Mouse (Mus musculus) MEL (cell line): ENCODE measurements at regions not wholly inside any gene's neighbourhood (a gene's known extent, or its start where the extent isn't known, plus 50 kb on each side); places are given as distances from the start of the nearest gene placed in this dataset.

ENCODE experiments used
- DNase-seq: peaks from one replicate; pipeline ENCODE4 v3.0.0; 2011; ENCODE audit warnings: low read depth, low spot score
- H3K27ac ChIP-seq: 2 replicates; pipeline ENCODE4 v1.5.1; 2012; ENCODE audit warnings: low read depth, mild to moderate bottlenecking, control low read depth, low read length, moderate library complexity; ENCODE audit not compliant: control insufficient read depth
- H3K27me3 ChIP-seq, 2 experiments: fragments of 150-350 bp in 1 of 2; sonication (generic) in 1 of 2; 2 replicates each; pipeline ENCODE4 v1.6.1; 2012; ENCODE audit warnings: low read length in 2 of 2, mild to moderate bottlenecking in 2 of 2, improper control_type of control experiment in 1 of 2, moderate library complexity in 1 of 2; ENCODE audit not compliant: insufficient read depth in 2 of 2, control insufficient read depth in 1 of 2
- H3K36me3 ChIP-seq, 2 experiments: 2 replicates each; pipeline ENCODE4 v1.6.1; 2012 to 2014; ENCODE audit warnings: low read length in 2 of 2, improper control_type of control experiment in 1 of 2, inconsistent platforms in 1 of 2, mild to moderate bottlenecking in 1 of 2; ENCODE audit not compliant: insufficient read depth in 2 of 2, control insufficient read depth in 1 of 2
- H3K4me1 ChIP-seq, 2 experiments: fragments of 150-350 bp in 1 of 2; sonication (generic) in 1 of 2; 2 replicates each; pipeline ENCODE4 v1.6.1; 2012; ENCODE audit warnings: low read length in 2 of 2, improper control_type of control experiment in 1 of 2, mild to moderate bottlenecking in 1 of 2; ENCODE audit not compliant: insufficient read depth in 2 of 2, control insufficient read depth in 1 of 2
- H3K4me3 ChIP-seq, 2 experiments: fragments of 150-350 bp in 1 of 2; sonication (generic) in 1 of 2; 2 replicates each; pipeline ENCODE4 v1.5.1; 2012; ENCODE audit warnings: low read depth in 2 of 2, low read length in 2 of 2, mild to moderate bottlenecking in 2 of 2, moderate library complexity in 2 of 2, control low read depth in 1 of 2, improper control_type of control experiment in 1 of 2; ENCODE audit not compliant: control insufficient read depth in 1 of 2, insufficient read depth in 1 of 2
- H3K79me2 ChIP-seq: 2 replicates; pipeline ENCODE4 v1.6.1; 2012; ENCODE audit warnings: mild to moderate bottlenecking, low read length, moderate library complexity; ENCODE audit not compliant: control insufficient read depth, poor library complexity, insufficient read depth
- H3K9ac ChIP-seq: 2 replicates; pipeline ENCODE4 v1.6.1; 2012; ENCODE audit warnings: low read depth, mild to moderate bottlenecking, control low read depth, low read length, moderate library complexity; ENCODE audit not compliant: control insufficient read depth, poor library complexity, severe bottlenecking
- H3K9me3 ChIP-seq: fragments of 150-350 bp; sonication (generic); replicated peaks from 2 replicates; pipeline ENCODE4 v1.6.1; 2012; ENCODE audit warnings: mild to moderate bottlenecking, low read length, improper control_type of control experiment, moderate library complexity; ENCODE audit not compliant: insufficient read depth
- BHLHE40 ChIP-seq: IDR thresholded peaks from 2 replicates; pipeline ENCODE4 v1.6.1; 2012; ENCODE audit warnings: low read depth, mild to moderate bottlenecking, inconsistent platforms, low read length, improper control_type of control experiment, borderline replicate concordance
- CHD2 ChIP-seq: IDR thresholded peaks from 2 replicates; pipeline ENCODE4 v1.6.1; 2011; ENCODE audit warnings: low read length, improper control_type of control experiment
- CTCF ChIP-seq, 3 experiments: IDR thresholded peaks in 2 of 3; conservative IDR thresholded peaks in 1 of 3; 2 replicates each; pipeline ENCODE4 v1.5.1; 2011 to 2012; ENCODE audit warnings: low read length in 3 of 3, low read depth in 2 of 3, mild to moderate bottlenecking in 2 of 3, improper control_type of control experiment in 1 of 3, inconsistent platforms in 1 of 3, mixed read lengths in 1 of 3, moderate library complexity in 1 of 3; ENCODE audit not compliant: control insufficient read depth in 1 of 3, insufficient read depth in 1 of 3, poor library complexity in 1 of 3, severe bottlenecking in 1 of 3
- ETS1 ChIP-seq: IDR thresholded peaks from 2 replicates; pipeline ENCODE4 v1.6.1; 2012; ENCODE audit warnings: low read depth, mild to moderate bottlenecking, inconsistent platforms, low read length, improper control_type of control experiment, moderate library complexity
- HCFC1 ChIP-seq: IDR thresholded peaks from 2 replicates; pipeline ENCODE4 v1.6.1; 2012; ENCODE audit warnings: low read depth, mild to moderate bottlenecking, inconsistent platforms, low read length, improper control_type of control experiment, moderate library complexity
- JUND ChIP-seq: IDR thresholded peaks from 2 replicates; pipeline ENCODE4 v1.6.1; 2011; ENCODE audit warnings: low read depth, mild to moderate bottlenecking, improper control_type of control experiment, low read length
- KAT2A ChIP-seq: conservative IDR thresholded peaks from 2 replicates; pipeline ENCODE4 v1.6.1; 2012; ENCODE audit warnings: low read depth, low read length, improper control_type of control experiment, inconsistent platforms
- MAZ ChIP-seq: IDR thresholded peaks from 2 replicates; pipeline ENCODE4 v1.6.1; 2012; ENCODE audit warnings: low read depth, mild to moderate bottlenecking, inconsistent platforms, low read length, improper control_type of control experiment
- MEF2A ChIP-seq: IDR thresholded peaks from 2 replicates; pipeline ENCODE4 v1.6.1; 2014; ENCODE audit warnings: low read depth, mild to moderate bottlenecking, inconsistent platforms, low read length, improper control_type of control experiment; ENCODE audit not compliant: poor library complexity, insufficient replicate concordance, severe bottlenecking; ENCODE audit errors: extremely low read depth
- MXI1 ChIP-seq: IDR thresholded peaks from 2 replicates; pipeline ENCODE4 v1.6.1; 2011; ENCODE audit warnings: mild to moderate bottlenecking, low read depth, low read length, improper control_type of control experiment
- MYB ChIP-seq: IDR thresholded peaks from 2 replicates; pipeline ENCODE4 v1.6.1; 2011; ENCODE audit warnings: mild to moderate bottlenecking, low read depth, low read length, improper control_type of control experiment
- NELFE ChIP-seq: IDR thresholded peaks from 2 replicates; pipeline ENCODE4 v1.6.1; 2011; ENCODE audit warnings: low read depth, low read length, improper control_type of control experiment
- POLR2A ChIP-seq, 2 experiments: IDR thresholded peaks; 2 replicates each; pipeline ENCODE4 v1.6.1; 2011 to 2012; ENCODE audit warnings: low read length in 2 of 2, mild to moderate bottlenecking in 2 of 2, control low read depth in 1 of 2, improper control_type of control experiment in 1 of 2, low read depth in 1 of 2, moderate library complexity in 1 of 2; ENCODE audit not compliant: control insufficient read depth in 1 of 2, insufficient read depth in 1 of 2, poor library complexity in 1 of 2
- POLR2AphosphoS2 ChIP-seq: IDR thresholded peaks from 2 replicates; pipeline ENCODE4 v1.6.1; 2011; ENCODE audit warnings: low read length, improper control_type of control experiment
- RCOR1 ChIP-seq: IDR thresholded peaks from 2 replicates; pipeline ENCODE4 v1.6.1; 2012; ENCODE audit warnings: low read depth, mild to moderate bottlenecking, inconsistent platforms, low read length, improper control_type of control experiment
- SIN3A ChIP-seq: IDR thresholded peaks from 2 replicates; pipeline ENCODE4 v1.6.1; 2012; ENCODE audit warnings: low read length, improper control_type of control experiment, inconsistent platforms
- SMC3 ChIP-seq: IDR thresholded peaks from 2 replicates; pipeline ENCODE4 v1.6.1; 2011; ENCODE audit warnings: low read depth, low read length, improper control_type of control experiment
- TAL1 ChIP-seq: IDR thresholded peaks from 2 replicates; pipeline ENCODE4 v1.6.1; 2012; ENCODE audit warnings: mild to moderate bottlenecking, inconsistent platforms, low read length, moderate library complexity, mixed read lengths
- TCF12 ChIP-seq: IDR thresholded peaks from 2 replicates; pipeline ENCODE4 v1.6.1; 2014; ENCODE audit warnings: low read depth, mild to moderate bottlenecking, inconsistent platforms, low read length, improper control_type of control experiment, moderate library complexity
- UBTF ChIP-seq: IDR thresholded peaks from 2 replicates; pipeline ENCODE4 v1.6.1; 2012; ENCODE audit warnings: low read depth, mild to moderate bottlenecking, inconsistent platforms, low read length, improper control_type of control experiment, moderate library complexity, borderline replicate concordance; ENCODE audit not compliant: insufficient read depth
- USF1 ChIP-seq: IDR thresholded peaks from 2 replicates; pipeline ENCODE4 v1.6.1; 2014; ENCODE audit warnings: low read depth, mild to moderate bottlenecking, inconsistent platforms, low read length, improper control_type of control experiment, moderate library complexity
- USF2 ChIP-seq, 2 experiments: IDR thresholded peaks; 2 replicates each; pipeline ENCODE4 v1.6.1; 2011 to 2012; ENCODE audit warnings: improper control_type of control experiment in 2 of 2, low read length in 2 of 2, borderline replicate concordance in 1 of 2, inconsistent platforms in 1 of 2, low read depth in 1 of 2, mild to moderate bottlenecking in 1 of 2; ENCODE audit not compliant: insufficient read depth in 1 of 2
- ZC3H11A ChIP-seq: IDR thresholded peaks from 2 replicates; pipeline ENCODE4 v1.6.1; 2012; ENCODE audit warnings: low read depth, mild to moderate bottlenecking, inconsistent platforms, low read length, improper control_type of control experiment
- ZKSCAN1 ChIP-seq: IDR thresholded peaks from 2 replicates; pipeline ENCODE4 v1.6.1; 2012; ENCODE audit warnings: low read depth, mild to moderate bottlenecking, inconsistent platforms, low read length, improper control_type of control experiment, moderate library complexity

- no peaks in the 10 kb centered on the region for H3K9me3 ChIP-seq
- H3K79me2 ChIP-seq, result no peaks in the 10 kb centered on the region
- no peak overlapping the region for H3K9ac ChIP-seq
- no peaks in the 10 kb centered on the region for H3K27me3 ChIP-seq
- no peaks in the 10 kb centered on the region for H3K4me1 ChIP-seq
- no peaks in the 10 kb centered on the region for H3K36me3 ChIP-seq
- no peak for TF ChIP-seq ETS1
- no peak for TF ChIP-seq NELFE
- no peak for TF ChIP-seq USF2 (IDR thresholded peaks at IDR 0.05; ENCODE audit: borderline replicate concordance in 1 of 2, insufficient read depth in 1 of 2, low read depth in 1 of 2, low read length in 2 of 2)
- TF ChIP-seq POLR2AphosphoS2, result no peak
- no peak for TF ChIP-seq UBTF
- no peak for TF ChIP-seq ZKSCAN1
- TF ChIP-seq KAT2A, result no peak
- no peak for TF ChIP-seq RCOR1
- no peak for TF ChIP-seq CTCF (IDR thresholded peaks at IDR 0.05 in 2 of 3, conservative IDR thresholded peaks at IDR 0.05 in 1 of 3; ENCODE audit: control insufficient read depth in 1 of 3, insufficient read depth in 1 of 3, low read depth in 2 of 3, low read length in 3 of 3, poor library complexity in 1 of 3, severe bottlenecking in 1 of 3)
- no peak for TF ChIP-seq SIN3A
- TF ChIP-seq USF1, result no peak
- TF ChIP-seq ZC3H11A, result no peak
- no peak for DNase-seq
- H3K4me3 ChIP-seq, result no peak overlapping the region
- H3K27ac ChIP-seq, result no peak overlapping the region
Measured at GRCm38 (mm10) chr1:91658991-91659441, 118.7 kb downstream of the Asb1 start.

GRCm38 (mm10) chr1:91659486-91659885 lies 119.1 kb downstream of the Asb1 start:
- Histone ChIP-seq H3K79me2 (no peaks in the 10 kb centered on the region), H3K27ac (no peak overlapping the region), H3K36me3 (no peaks in the 10 kb centered on the region), H3K9ac (no peak overlapping the region)
- TF ChIP-seq POLR2AphosphoS2, result no peak
- no peak for TF ChIP-seq MYB
- TF ChIP-seq TAL1, result no peak
- TF ChIP-seq HCFC1, result no peak
- TF ChIP-seq TCF12, result no peak
- TF ChIP-seq KAT2A, result no peak
- TF ChIP-seq MEF2A, result no peak
- TF ChIP-seq MAZ, result no peak
- no peak for TF ChIP-seq BHLHE40
- no peak for TF ChIP-seq SMC3
- no peak for TF ChIP-seq POLR2A (IDR thresholded peaks at IDR 0.05; ENCODE audit: control insufficient read depth in 1 of 2, insufficient read depth in 1 of 2, low read depth in 1 of 2, low read length in 2 of 2, poor library complexity in 1 of 2)
- no peak for TF ChIP-seq USF1
- no peak for TF ChIP-seq MXI1
- TF ChIP-seq UBTF, result no peak
- no peak for TF ChIP-seq RCOR1
- TF ChIP-seq CHD2, result no peak
- TF ChIP-seq ZKSCAN1, result no peak
- no peak for TF ChIP-seq USF2 (IDR thresholded peaks at IDR 0.05; ENCODE audit: borderline replicate concordance in 1 of 2, insufficient read depth in 1 of 2, low read depth in 1 of 2, low read length in 2 of 2)
- no peak for TF ChIP-seq JUND
- TF ChIP-seq, all 39 proteins: peak for 0
- no peaks in the 10 kb centered on the region for H3K27me3 ChIP-seq
- no peaks in the 10 kb centered on the region for H3K4me1 ChIP-seq
- no peaks in the 10 kb centered on the region for H3K9me3 ChIP-seq
- no peak for DNase-seq
- no peak overlapping the region for H3K4me3 ChIP-seq
